Mouse (Mus musculus) testis, adult 2 months (tissue): Measurements from ENCODE around the gene Fmo1.

ENCODE experiments used
- CTCF ChIP-seq: fragments of 200-500 bp; IDR thresholded peaks from 2 replicates; pipeline ENCODE4 v1.5.1; 2012; ENCODE audit warnings: low read depth, mild to moderate bottlenecking, inconsistent platforms, low read length, moderate library complexity; ENCODE audit not compliant: control insufficient read depth, insufficient read depth, insufficient replicate concordance
- POLR2A ChIP-seq: fragments of 200-500 bp; IDR thresholded peaks from 2 replicates; pipeline ENCODE4 v1.6.1; 2012; ENCODE audit warnings: low read depth, mild to moderate bottlenecking, inconsistent platforms, low read length, moderate library complexity; ENCODE audit not compliant: control insufficient read depth

DNA sequence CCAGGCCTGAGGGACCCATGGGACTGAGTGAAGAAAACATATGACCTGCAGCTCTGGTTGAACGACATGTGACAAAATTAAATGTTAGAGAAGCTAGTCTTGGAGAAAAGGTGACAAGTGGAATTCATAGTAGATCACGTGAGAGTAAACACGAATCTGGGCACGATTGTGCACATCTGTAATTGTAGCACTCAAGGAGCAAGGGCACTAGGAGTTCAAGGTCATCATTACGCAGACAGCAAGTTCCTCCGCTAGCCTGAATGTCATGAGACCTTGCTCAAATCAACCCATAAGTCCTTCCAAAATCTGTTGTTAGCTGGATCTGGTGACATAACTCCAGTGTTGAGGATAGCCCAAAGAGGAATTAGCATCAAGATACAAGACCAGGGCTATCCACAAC, 27.4 kb downstream of the Fmo1 start:
- TF ChIP-seq CTCF (no peak), POLR2A (no peak)
